Mouse (Mus musculus) neural tube, embryonic 11.5 days (tissue): ENCODE data around the gene Ppfia3. TPM values are rescaled to one million over a fixed set of nuclear protein-coding genes. Genes with fewer than 3 reads are reported as not detected.

Experiments
- ATAC-seq: fragments of 200-750 bp; cut with Nextera tagmentation; 2 replicates; pipeline ENCODE4 v1.8.0; 2017; ENCODE audit warnings: moderate number of reproducible peaks, mild to moderate bottlenecking, moderate TSS enrichment, moderate library complexity; ENCODE audit not compliant: insufficient read depth, low FRiP score, low TSS enrichment
- DNase-seq: peaks from one replicate; pipeline ENCODE4 v3.0.0-alpha.2; 2015; ENCODE audit warnings: low spot score
- H3K27ac ChIP-seq: fragments of 300-500 bp; sonication (generic); 2 replicates; pipeline ENCODE4 v1.5.1; 2014; ENCODE audit warnings: low read depth, mild to moderate bottlenecking, low read length
- H3K27me3 ChIP-seq: fragments of 300-500 bp; sonication (generic); 2 replicates; pipeline ENCODE4 v1.6.1; 2014; ENCODE audit warnings: mild to moderate bottlenecking, low read length, mixed read lengths; ENCODE audit not compliant: control insufficient read depth, insufficient read depth
- H3K36me3 ChIP-seq: fragments of 300-500 bp; sonication (generic); 2 replicates; pipeline ENCODE4 v1.6.1; 2014; ENCODE audit warnings: mild to moderate bottlenecking, low read length, moderate library complexity, mixed read lengths; ENCODE audit not compliant: control insufficient read depth, insufficient read depth
- H3K4me1 ChIP-seq: fragments of 300-500 bp; sonication (generic); 2 replicates; pipeline ENCODE4 v1.6.1; 2014; ENCODE audit warnings: low read length, mixed read lengths; ENCODE audit not compliant: control insufficient read depth, insufficient read depth
- H3K4me2 ChIP-seq: fragments of 300-500 bp; sonication (generic); 2 replicates; pipeline ENCODE4 v1.6.1; 2014; ENCODE audit warnings: low read depth, mild to moderate bottlenecking, moderate library complexity
- H3K4me3 ChIP-seq: fragments of 300-500 bp; sonication (generic); 2 replicates; pipeline ENCODE4 v1.5.1; 2014; ENCODE audit warnings: low read depth, low read length
- H3K9ac ChIP-seq: fragments of 300-500 bp; sonication (generic); 2 replicates; pipeline ENCODE4 v1.6.1; 2014; ENCODE audit warnings: mild to moderate bottlenecking, low read length
- H3K9me3 ChIP-seq: fragments of 300-500 bp; sonication (generic); 2 replicates; pipeline ENCODE4 v1.6.1; 2016; ENCODE audit warnings: low read length; ENCODE audit not compliant: control insufficient read depth
- WGBS: fragments of 180-500 bp; shearing (Covaris S2); extraction: QIAGEN DNeasy Blood & Tissue Kit; methylation state at CpG from one replicate; pipeline ENCODE4 v1.1.7; 2014; 5-methylcytosine and 5-hydroxymethylcytosine counted together
- polyA plus RNA-seq: library from polyadenylated mRNA; unstranded; fragments of >200 nt; fragmentation: Nextera tagmentation; extraction: Ambion mirVana; gene quantifications from 2 replicates; pipeline ENCODE4 v1.2.1, GENCODE M21; 2014

Gene Ppfia3
- 11.9 and 12.1 TPM in 2 replicates for polyA plus RNA-seq

DNA sequence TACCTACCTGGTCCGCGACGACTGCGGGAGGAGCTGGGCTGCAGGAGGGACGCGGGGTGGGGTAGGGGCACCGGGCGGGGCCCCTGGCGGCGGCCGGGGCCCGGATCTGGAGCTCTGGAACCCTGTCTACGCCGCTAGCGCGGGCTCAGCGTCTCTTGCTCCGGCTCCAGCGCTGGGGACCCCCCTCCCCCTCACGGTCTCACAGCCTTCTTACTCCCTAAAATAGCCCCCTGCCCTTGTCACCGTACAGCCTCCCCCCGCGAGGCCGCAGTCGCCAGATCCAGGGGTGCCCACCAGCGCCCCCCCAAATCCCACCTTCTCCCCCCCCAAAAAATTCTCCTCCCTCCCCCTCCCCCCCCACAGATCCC is at the start of gene Ppfia3:
Ppfia3 (minus strand) TSS at position 368 of the 368 bp plus-strand sequence.
- Histone ChIP-seq H3K9ac (peak within 1 kb of the TSS; percentile 82), H3K4me1 (peaks cover 13% of the 10 kb centered on the region), H3K4me3 (peak within 1 kb of the TSS; percentile 81), H3K4me2 (peak within 1 kb of the TSS; percentile 85), H3K36me3 (no peaks in the 10 kb centered on the region), H3K27ac (peak within 1 kb of the TSS; percentile 15), H3K27me3 (peaks cover 30% of the 10 kb centered on the region), H3K9me3 (no peaks in the 10 kb centered on the region)
- DNase-seq = no peak
- WGBS = 2% methylated on average over 22 of the region's 26 CpGs
- peak; percentile 36 for ATAC-seq

DNA sequence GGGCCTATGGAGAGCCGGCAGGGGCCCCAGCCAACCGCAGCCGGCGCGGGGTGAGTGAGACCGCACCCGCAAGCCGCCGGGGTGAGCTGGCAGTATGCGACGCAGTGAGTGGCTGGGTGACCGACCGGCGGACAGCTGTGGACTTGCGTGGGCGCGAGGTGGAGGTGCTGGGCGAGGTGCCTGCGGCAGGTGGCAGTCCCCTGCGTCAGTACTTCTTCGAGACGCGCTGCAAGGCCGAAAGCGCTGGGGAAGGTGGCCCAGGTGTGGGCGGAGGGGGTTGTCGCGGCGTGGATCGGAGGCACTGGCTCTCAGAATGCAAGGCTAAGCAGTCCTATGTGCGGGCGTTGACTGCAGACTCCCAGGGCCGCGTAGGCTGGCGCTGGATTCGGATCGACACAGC is 48.8 kb upstream of the Ppfia3 start:
- DNase-seq = no peak
- H3K4me1 ChIP-seq = no peaks in the 10 kb centered on the region
- H3K4me2 ChIP-seq = no peak overlapping the region
- ATAC-seq = no peak
- H3K9ac ChIP-seq = no peak overlapping the region
- no peak overlapping the region for H3K27ac ChIP-seq
- no peaks in the 10 kb centered on the region for H3K36me3 ChIP-seq
- H3K27me3 ChIP-seq = peaks cover 94% of the 10 kb centered on the region
- no peak overlapping the region for H3K4me3 ChIP-seq
- WGBS = 11% methylated on average over 37 of the region's 37 CpGs
- H3K9me3 ChIP-seq = no peaks in the 10 kb centered on the region

DNA sequence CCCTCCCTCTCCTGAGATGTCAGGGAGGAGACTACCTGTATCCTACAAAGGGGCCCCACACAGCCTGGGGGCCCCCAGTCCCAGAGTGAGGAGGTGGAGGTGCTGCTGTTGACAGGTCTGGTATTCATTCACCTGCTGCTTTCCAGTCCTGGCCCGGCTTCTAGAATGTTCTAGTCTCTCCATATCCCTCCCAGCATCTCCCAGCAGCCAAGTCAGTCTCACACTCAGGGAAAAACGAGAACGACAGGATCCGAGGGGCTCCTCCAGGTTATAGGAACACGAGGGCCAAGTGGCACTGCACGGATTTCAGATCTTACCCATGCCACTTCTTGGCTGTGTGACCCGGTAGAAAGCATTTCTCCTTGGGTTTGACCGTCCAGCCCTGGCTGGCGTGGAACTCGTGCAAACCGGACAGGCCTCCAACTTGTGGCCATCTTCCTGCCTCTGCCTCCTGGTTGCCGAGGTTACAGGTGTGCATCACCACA is 48.0 kb upstream of the Ppfia3 start:
- Histone ChIP-seq H3K4me2 (no peak overlapping the region), H3K27me3 (peaks cover 97% of the 10 kb centered on the region), H3K27ac (no peak overlapping the region), H3K9ac (no peak overlapping the region), H3K36me3 (no peaks in the 10 kb centered on the region), H3K4me1 (no peaks in the 10 kb centered on the region), H3K9me3 (no peaks in the 10 kb centered on the region), H3K4me3 (no peak overlapping the region; the same call in 1 of the 2 replicates)
- whole genome bisulfite sequencing = 43% methylated on average over 12 of the region's 12 CpGs
- DNase-seq (no peak), ATAC-seq (no peak)

DNA sequence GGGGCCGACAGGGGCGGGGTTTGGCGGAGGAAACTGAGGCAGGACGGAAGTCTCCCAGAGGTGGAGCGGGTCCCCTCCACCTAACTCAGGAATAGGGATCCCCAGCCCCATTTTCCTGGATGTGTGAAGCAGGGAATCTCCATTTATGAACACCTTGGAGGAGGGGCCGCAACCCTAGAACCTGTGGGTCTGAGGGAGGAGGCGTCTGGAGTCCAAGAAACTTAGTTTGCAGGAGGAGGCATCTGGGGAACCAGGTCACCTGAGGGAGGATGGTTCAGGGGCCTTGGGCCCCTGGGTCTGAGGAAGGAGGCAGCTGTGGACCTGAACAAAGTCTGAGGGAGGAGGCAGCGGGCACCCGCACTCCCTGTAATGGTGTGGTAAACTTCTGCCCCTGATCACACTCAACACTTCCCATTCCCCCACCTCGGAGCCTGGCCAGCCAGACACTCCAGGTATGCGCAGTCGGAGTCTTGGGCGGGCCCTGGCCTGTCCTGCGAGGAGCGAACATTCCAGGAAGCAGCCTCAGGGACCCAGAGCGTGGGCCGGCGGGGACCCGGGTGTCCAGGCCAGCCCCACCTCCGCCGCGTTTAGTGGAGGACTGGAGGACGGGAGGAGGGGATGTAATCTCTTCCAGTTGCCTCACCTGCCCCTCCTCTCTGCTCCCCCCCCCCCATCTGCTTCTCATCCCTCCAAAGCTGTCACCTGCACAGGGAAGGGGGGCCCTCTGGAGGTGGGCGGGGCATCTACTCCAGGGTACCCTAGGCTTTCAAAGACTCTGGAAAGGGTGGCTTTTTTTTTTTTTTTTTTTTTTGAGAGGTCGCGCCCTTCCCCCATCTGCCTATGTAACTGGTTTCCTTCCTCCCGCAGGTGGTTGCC is 47.3 kb upstream of the Ppfia3 start:
- peak overlapping the region; percentile 39 for H3K9ac ChIP-seq
- H3K4me2 ChIP-seq = peak overlapping the region; percentile 82
- whole genome bisulfite sequencing = 3% methylated on average over 27 of the region's 27 CpGs
- H3K4me3 ChIP-seq = peak overlapping the region; percentile 41
- no peak overlapping the region for H3K27ac ChIP-seq
- H3K9me3 ChIP-seq = no peaks in the 10 kb centered on the region
- peaks cover 99% of the 10 kb centered on the region for H3K27me3 ChIP-seq
- no peak for DNase-seq
- H3K36me3 ChIP-seq = no peaks in the 10 kb centered on the region
- H3K4me1 ChIP-seq = no peaks in the 10 kb centered on the region
- no peak; the same call in 1 of the 2 replicates for ATAC-seq

DNA sequence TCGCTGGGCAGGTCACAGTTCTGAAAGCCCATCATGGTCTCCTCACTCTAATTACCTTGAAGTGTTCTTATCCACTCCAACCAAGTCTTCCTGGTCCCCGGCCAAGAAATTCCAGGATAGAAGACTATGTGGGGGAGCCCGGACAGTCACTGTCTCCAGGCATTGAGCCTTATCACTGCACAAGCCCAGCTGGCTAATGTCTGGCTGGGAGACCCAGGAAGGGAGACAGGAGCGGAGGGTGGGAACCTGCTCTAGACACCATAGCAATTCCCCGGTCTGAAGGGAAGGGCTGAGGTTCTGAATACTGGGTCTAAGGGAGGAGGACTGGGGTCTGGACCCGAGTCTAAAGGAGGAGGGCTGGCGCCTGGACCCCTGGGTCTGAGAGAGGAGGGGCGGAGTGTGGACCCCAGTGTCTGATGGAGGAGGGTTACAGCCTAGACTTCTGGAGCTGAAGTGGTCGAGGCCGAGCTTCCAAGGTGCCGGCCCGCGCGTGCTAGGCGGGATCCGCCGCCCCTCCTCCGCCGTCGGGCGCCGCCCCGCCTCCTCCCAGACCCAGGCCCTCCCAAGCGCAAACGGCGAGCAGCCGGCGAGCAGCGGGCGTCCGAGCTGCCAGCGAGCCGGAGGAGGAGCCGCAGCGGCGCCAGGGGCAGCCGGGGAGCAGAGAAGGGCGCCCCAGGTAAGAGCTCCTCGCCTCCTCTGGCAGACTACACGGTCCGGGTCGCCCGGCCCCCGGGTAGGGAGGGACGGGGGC is 46.5 kb upstream of the Ppfia3 start, which contains the start of gene Ntf5:
Ntf5 (plus strand) TSS at position 583 of the 751 bp plus-strand sequence.
- Histone ChIP-seq H3K36me3 (no peaks in the 10 kb centered on the region), H3K4me3 (peak within 1 kb of the TSS; percentile 41), H3K4me2 (peak within 1 kb of the TSS; percentile 82), H3K27me3 (peaks cover 99% of the 10 kb centered on the region), H3K27ac (no peak within 1 kb of the TSS), H3K9me3 (no peaks in the 10 kb centered on the region), H3K9ac (peak within 1 kb of the TSS; percentile 39), H3K4me1 (no peaks in the 10 kb centered on the region)
- DNase-seq (peak; percentile 55), ATAC-seq (0 out of 2 replicates have a peak, but pooled peaks have one; percentile 38)
- WGBS = 3% methylated on average over 43 of the region's 45 CpGs

DNA sequence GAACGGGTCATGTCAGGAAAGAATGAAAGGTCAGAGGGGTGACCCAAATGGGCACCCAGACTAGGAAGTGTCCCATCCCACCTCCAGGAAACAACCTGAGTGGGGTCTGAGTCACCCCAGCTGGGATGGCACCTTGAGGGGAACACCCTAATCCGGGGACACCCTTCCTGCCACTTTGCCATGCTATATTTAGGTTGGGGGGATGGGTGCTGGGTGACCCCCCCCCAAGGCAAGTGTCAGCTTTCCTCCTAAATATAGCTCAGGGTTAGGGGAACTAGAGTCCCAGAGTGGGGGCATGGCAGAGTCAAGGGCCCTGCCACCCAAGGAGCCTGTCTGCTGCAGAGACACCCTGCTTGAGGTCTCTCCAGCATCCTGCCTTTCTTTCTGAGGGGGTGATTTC is 45.6 kb upstream of the Ppfia3 start:
- ATAC-seq = no peak
- WGBS = 100% methylated on average over 2 of the region's 2 CpGs

DNA sequence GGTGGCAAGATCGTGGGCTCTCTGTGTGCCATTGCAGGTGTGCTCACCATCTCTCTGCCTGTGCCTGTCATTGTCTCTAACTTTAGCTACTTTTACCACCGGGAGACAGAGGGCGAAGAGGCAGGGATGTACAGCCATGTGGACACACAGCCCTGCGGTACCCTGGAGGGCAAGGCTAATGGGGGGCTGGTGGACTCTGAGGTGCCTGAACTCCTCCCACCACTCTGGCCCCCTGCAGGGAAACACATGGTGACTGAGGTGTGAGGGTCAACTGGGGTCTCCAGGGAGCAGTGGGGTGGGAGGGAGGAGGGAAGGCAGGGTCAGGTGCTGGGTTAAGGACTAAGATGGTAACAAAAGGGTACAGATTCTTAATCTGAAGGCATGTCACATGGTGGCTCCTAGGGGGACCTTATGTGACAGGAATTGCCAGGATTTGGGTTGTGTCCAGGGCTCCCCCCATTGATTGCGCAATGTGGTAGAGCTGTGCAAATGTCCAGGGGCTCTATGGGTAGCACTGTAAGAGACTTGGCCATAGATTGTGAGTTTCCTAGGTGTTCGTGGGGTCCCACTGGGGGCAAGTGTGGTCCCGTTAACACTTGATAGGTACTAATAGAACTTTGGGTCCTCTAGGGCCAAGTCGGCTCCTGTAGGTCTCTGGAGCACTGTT is 42.8 kb upstream of the Ppfia3 start:
- no peak for DNase-seq

More for the DNA sequence above, 45.6 kb upstream of the Ppfia3 start:
- no peak overlapping the region for H3K4me2 ChIP-seq
- H3K27ac ChIP-seq = no peak overlapping the region
- H3K4me1 ChIP-seq = no peaks in the 10 kb centered on the region
- no peak overlapping the region for H3K9ac ChIP-seq
- H3K27me3 ChIP-seq = peaks cover 99% of the 10 kb centered on the region
- no peak overlapping the region for H3K4me3 ChIP-seq
- H3K36me3 ChIP-seq = no peaks in the 10 kb centered on the region
- DNase-seq = no peak
- no peaks in the 10 kb centered on the region for H3K9me3 ChIP-seq

DNA sequence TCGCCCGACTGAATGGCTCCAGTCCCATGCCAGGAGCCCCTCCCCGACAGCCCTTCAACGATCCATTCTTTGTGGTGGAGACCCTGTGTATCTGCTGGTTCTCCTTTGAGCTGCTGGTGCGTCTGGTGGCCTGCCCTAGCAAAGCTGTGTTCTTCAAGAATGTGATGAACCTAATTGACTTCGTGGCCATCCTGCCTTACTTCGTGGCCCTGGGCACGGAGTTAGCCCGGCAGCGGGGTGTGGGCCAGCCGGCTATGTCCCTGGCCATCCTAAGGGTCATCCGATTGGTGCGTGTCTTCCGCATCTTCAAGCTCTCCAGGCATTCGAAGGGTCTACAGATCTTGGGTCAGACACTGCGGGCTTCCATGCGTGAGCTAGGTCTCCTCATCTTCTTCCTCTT is 42.1 kb upstream of the Ppfia3 start:
- Histone ChIP-seq H3K4me2 (no peak overlapping the region), H3K27me3 (peaks cover 88% of the 10 kb centered on the region), H3K36me3 (no peaks in the 10 kb centered on the region), H3K9ac (no peak overlapping the region), H3K4me1 (no peaks in the 10 kb centered on the region), H3K9me3 (no peaks in the 10 kb centered on the region), H3K27ac (no peak overlapping the region), H3K4me3 (no peak overlapping the region)
- DNase-seq (no peak), ATAC-seq (no peak)
- 89% methylated on average over 17 of the region's 17 CpGs for WGBS

More for the DNA sequence above, 42.8 kb upstream of the Ppfia3 start:
- Histone ChIP-seq H3K9ac (no peak overlapping the region), H3K4me2 (no peak overlapping the region), H3K36me3 (no peaks in the 10 kb centered on the region), H3K27ac (no peak overlapping the region), H3K4me1 (no peaks in the 10 kb centered on the region), H3K9me3 (no peaks in the 10 kb centered on the region), H3K27me3 (peaks cover 95% of the 10 kb centered on the region), H3K4me3 (no peak overlapping the region)
- WGBS = 92% methylated on average over 8 of the region's 8 CpGs
- no peak for ATAC-seq
